Mouse (Mus musculus) kidney, embryonic 15.5 days (tissue): ENCODE data around the gene Snx27. TPM values are rescaled to one million over a fixed set of nuclear protein-coding genes. Genes with fewer than 3 reads are reported as not detected.

ENCODE experiments used
- ATAC-seq: fragments of 200-750 bp; cut with Nextera tagmentation; replicated peaks from 2 replicates; pipeline ENCODE4 v1.8.0; 2017; ENCODE audit warnings: moderate TSS enrichment; ENCODE audit not compliant: low FRiP score
- H3K27ac ChIP-seq: fragments of 300-500 bp; sonication (generic); 2 replicates; pipeline ENCODE4 v1.5.1; 2015; ENCODE audit warnings: mild to moderate bottlenecking, inconsistent platforms
- H3K27me3 ChIP-seq: fragments of 300-500 bp; sonication (generic); 2 replicates; pipeline ENCODE4 v1.6.1; 2015; ENCODE audit warnings: inconsistent platforms
- H3K36me3 ChIP-seq: fragments of 300-500 bp; sonication (generic); 2 replicates; pipeline ENCODE4 v1.6.1; 2015; ENCODE audit warnings: inconsistent platforms
- H3K4me1 ChIP-seq: fragments of 300-500 bp; sonication (generic); 2 replicates; pipeline ENCODE4 v1.6.1; 2015; ENCODE audit warnings: inconsistent platforms
- H3K4me2 ChIP-seq: fragments of 300-500 bp; sonication (generic); 2 replicates; pipeline ENCODE4 v1.6.1; 2015; ENCODE audit warnings: moderate library complexity, mild to moderate bottlenecking, inconsistent platforms
- H3K4me3 ChIP-seq: fragments of 300-500 bp; sonication (generic); replicated peaks from 2 replicates; pipeline ENCODE4 v1.5.1; 2015; ENCODE audit warnings: mild to moderate bottlenecking, inconsistent platforms
- H3K9ac ChIP-seq: fragments of 300-500 bp; sonication (generic); 2 replicates; pipeline ENCODE4 v1.6.1; 2015; ENCODE audit warnings: mild to moderate bottlenecking, inconsistent platforms
- H3K9me3 ChIP-seq: fragments of 300-500 bp; sonication (generic); replicated peaks from 2 replicates; pipeline ENCODE4 v1.6.1; 2016; ENCODE audit warnings: inconsistent platforms
- WGBS: fragments of 180-500 bp; shearing (Covaris S2); methylation state at CpG from one replicate; pipeline ENCODE4 v1.1.7; 2015; ENCODE audit warnings: mixed read lengths; 5-methylcytosine and 5-hydroxymethylcytosine counted together
- polyA plus RNA-seq: library from polyadenylated mRNA; unstranded; fragments of >200 nt; fragmentation: Nextera tagmentation; extraction: Ambion mirVana; gene quantifications from 2 replicates; pipeline ENCODE4 v1.2.1, GENCODE M21; 2015

Gene Snx27
- polyA plus RNA-seq, 1 experiment from 2014 or later = 47.2 TPM

- H3K4me1 ChIP-seq = 0 out of 2 replicates have a peak, but pooled peaks cover 8% of the 10 kb centered on the region
- WGBS = 92% methylated on average over 3 of the region's 3 CpGs
- ATAC-seq = no peak
- no peaks in the 10 kb centered on the region for H3K36me3 ChIP-seq
- no peaks in the 10 kb centered on the region for H3K9me3 ChIP-seq
- no peak overlapping the region for H3K9ac ChIP-seq
- no peaks in the 10 kb centered on the region for H3K27me3 ChIP-seq
- no peak overlapping the region for H3K4me2 ChIP-seq
- H3K27ac ChIP-seq = no peak overlapping the region
- no peak overlapping the region for H3K4me3 ChIP-seq
These were observed 27.1 kb upstream of the Snx27 start for GRCm38 (mm10) chr3:94609621-94610020.

DNA sequence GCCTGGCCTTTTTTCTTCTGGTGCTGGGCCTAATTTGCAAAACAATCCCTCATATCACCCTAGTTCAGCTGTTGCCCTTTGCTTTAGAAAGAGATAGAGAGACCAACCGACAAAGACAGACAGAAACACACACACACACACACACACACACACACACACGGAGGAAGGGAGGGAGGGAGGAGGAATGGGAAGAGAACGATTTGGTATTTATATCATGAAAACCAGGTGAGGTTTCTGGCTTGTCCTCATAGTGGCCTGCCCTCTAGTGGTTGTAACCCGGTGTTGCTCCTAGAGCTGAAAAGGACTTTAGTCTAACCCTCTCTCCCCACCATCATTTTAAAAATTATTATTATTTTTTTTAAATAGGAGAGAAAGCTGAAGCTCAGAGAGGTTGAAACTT lies 19.4 kb upstream of the Snx27 start:
- Histone ChIP-seq H3K9ac (no peak overlapping the region), H3K9me3 (no peaks in the 10 kb centered on the region), H3K36me3 (no peaks in the 10 kb centered on the region), H3K4me3 (no peak overlapping the region), H3K27me3 (no peaks in the 10 kb centered on the region), H3K27ac (no peak overlapping the region), H3K4me2 (no peak overlapping the region), H3K4me1 (no peaks in the 10 kb centered on the region)
- WGBS = 3% methylated on average over 4 of the region's 4 CpGs
- peak; percentile 22; the same call in 1 of the 2 replicates for ATAC-seq

DNA sequence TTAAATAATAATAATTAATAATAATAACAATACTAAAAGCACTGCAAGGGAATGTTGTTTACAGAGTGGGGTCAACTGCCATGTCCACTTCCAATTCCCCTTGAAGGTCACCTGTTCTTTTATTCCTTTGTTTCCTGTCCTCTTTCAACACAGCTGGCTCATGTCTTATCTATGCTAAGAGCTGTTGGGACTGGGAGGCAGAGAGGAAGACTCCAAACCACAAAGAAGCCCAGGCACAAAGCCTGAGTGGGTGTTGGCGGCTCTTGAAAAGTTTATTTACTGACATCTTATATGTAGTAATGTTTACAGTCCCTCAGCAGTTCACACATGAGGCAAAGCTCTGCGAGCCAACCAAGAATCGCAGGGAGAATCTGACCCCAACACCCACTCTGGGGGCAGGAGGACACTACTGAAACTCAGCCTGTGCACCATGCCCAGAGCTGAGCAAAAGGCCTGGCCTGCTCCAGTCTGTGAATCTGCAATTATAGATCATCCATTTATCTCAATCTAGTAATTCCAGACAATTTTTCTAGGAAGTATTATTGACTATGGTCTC lies 14.8 kb upstream of the Snx27 start:
- H3K9me3 ChIP-seq = no peaks in the 10 kb centered on the region; the same call in 1 of the 2 replicates
- H3K27me3 ChIP-seq = no peaks in the 10 kb centered on the region
- no peak for ATAC-seq
- H3K4me2 ChIP-seq = no peak overlapping the region
- no peak overlapping the region for H3K9ac ChIP-seq
- no peaks in the 10 kb centered on the region for H3K4me1 ChIP-seq
- H3K27ac ChIP-seq = no peak overlapping the region
- 58% methylated on average over 3 of the region's 3 CpGs for WGBS
- no peaks in the 10 kb centered on the region for H3K36me3 ChIP-seq
- no peak overlapping the region for H3K4me3 ChIP-seq

DNA sequence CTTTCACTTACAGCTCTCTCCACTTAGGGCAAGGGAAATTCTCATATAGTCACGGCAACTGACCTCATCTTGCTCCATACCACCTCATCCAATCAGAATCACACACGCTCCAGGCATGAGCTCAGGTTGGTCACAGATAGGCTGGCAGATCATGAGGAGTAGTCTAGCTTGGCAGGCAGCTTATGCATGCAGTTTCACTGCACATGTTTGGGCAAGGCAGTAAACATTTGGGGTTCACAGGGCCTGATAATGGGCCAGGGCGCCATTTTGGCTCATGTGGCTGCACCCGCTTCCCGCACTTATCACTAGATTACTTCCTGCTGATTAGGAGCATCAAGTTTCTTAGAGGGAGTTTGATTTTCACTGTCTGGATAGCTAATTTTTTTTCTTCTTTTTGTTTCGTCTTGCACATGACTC lies 13.4 kb upstream of the Snx27 start:
- Histone ChIP-seq H3K4me2 (no peak overlapping the region), H3K27me3 (no peaks in the 10 kb centered on the region), H3K4me1 (no peaks in the 10 kb centered on the region), H3K27ac (no peak overlapping the region), H3K36me3 (no peaks in the 10 kb centered on the region), H3K9me3 (no peaks in the 10 kb centered on the region; the same call in 1 of the 2 replicates), H3K9ac (no peak overlapping the region), H3K4me3 (no peak overlapping the region)
- 89% methylated on average over 6 of the region's 6 CpGs for WGBS
- ATAC-seq = no peak

DNA sequence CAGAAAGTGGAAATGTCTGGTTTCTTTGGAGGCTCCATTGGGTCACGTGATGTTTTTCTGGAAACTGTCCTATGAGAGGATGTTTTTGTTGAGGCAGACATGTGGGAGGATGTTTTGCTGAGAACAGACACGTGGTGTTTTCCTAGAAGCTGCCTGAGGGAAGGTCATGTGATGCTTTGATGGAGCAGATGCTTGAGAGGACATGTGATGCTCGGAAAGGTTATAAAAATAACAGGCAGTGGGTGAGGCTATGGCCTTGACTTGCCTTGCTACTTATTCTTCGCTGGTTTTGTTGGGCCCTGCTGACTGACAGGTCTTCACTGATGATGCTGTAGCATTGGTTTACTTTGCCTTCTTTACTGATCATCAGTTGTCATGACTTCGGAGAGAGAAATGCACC lies 8.6 kb upstream of the Snx27 start:
- H3K9me3 ChIP-seq = no peaks in the 10 kb centered on the region; the same call in 1 of the 2 replicates

GRCm38 (mm10) chr3:94587962-94588361 lies 5.4 kb upstream of the Snx27 start:
- no peak for ATAC-seq
- Histone ChIP-seq H3K4me1 (no peaks in the 10 kb centered on the region), H3K4me3 (no peak overlapping the region), H3K4me2 (no peak overlapping the region), H3K27me3 (no peaks in the 10 kb centered on the region), H3K9ac (no peak overlapping the region), H3K36me3 (no peaks in the 10 kb centered on the region), H3K27ac (no peak overlapping the region), H3K9me3 (no peaks in the 10 kb centered on the region)
- 44% methylated on average over 5 of the region's 5 CpGs for WGBS

More for the DNA sequence above, 8.6 kb upstream of the Snx27 start:
- no peak overlapping the region for H3K27ac ChIP-seq
- H3K4me3 ChIP-seq = no peak overlapping the region
- H3K9ac ChIP-seq = no peak overlapping the region
- ATAC-seq = no peak
- no peaks in the 10 kb centered on the region for H3K27me3 ChIP-seq
- H3K4me1 ChIP-seq = no peaks in the 10 kb centered on the region
- H3K4me2 ChIP-seq = no peak overlapping the region
- no peaks in the 10 kb centered on the region for H3K36me3 ChIP-seq
- WGBS = 73% methylated on average over 5 of the region's 5 CpGs

DNA sequence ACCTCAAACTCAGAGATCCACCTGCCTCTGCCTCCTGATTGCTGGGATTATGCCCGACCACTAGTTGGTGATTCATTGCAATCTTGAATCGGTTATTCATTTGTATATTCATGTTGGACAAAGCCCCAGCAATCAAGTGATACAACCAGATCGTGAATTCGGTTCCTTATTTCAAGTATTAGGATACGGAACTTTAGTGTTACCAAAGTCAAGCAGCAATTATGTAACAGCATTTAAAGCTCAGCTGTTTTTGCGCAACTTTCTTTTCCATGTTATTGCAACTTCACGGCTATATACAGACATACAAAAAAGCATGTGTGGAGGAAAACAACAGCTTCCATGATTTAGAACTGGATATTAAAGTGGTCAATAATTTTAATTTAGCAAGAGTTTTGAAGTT lies 428 bp upstream of the Snx27 start:
- Histone ChIP-seq H3K9me3 (no peaks in the 10 kb centered on the region), H3K4me2 (no peak overlapping the region), H3K27ac (no peak overlapping the region), H3K4me3 (peak overlapping the region; percentile 86), H3K27me3 (no peaks in the 10 kb centered on the region), H3K9ac (no peak overlapping the region), H3K36me3 (no peaks in the 10 kb centered on the region), H3K4me1 (peaks cover 24% of the 10 kb centered on the region)
- no peak for ATAC-seq
- 76% methylated on average over 7 of the region's 7 CpGs for whole genome bisulfite sequencing

- Histone ChIP-seq H3K27ac (peak overlapping the region; percentile 81), H3K36me3 (no peaks in the 10 kb centered on the region), H3K4me3 (peak overlapping the region; percentile 86), H3K9ac (peak overlapping the region; percentile 82), H3K4me2 (peak overlapping the region; percentile 78), H3K9me3 (no peaks in the 10 kb centered on the region), H3K27me3 (no peaks in the 10 kb centered on the region), H3K4me1 (peaks cover 27% of the 10 kb centered on the region)
- peak; percentile 77 for ATAC-seq
- under 1% methylated on average over 48 of the region's 48 CpGs for WGBS
These were observed 592 bp downstream of the Snx27 start for GRCm38 (mm10) chr3:94581793-94582455.

DNA sequence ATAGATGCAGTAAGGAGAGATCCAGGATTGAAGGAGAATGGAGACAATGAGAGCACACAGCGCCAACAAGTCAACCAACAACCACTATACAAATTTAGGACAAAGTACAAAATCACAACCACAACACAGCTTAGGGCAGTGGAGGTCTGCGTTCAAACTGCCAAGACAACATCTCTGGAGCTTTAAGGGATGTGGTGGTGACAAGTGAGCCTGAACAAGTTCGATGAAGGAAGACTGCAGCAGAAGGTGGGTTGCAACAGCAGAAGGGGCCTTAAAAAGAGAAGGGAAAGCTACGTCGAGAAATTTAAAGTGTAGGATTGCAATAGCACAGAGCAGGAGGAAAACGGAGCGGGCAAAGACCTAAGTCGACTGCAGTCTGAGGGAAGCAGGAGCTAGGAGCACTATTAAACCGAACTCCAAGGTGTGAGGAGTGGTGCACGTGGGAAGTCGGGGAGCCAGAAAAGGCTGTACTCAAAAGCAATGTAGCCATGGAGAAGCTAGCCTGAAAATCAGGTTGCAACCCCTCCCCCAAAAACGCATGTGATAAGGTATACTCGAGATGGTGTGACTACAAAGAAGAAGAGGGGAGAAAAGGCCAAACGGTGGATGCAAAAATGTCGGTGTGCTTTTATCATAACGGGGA lies 1.3 kb downstream of the Snx27 start:
- WGBS = 4% methylated on average over 16 of the region's 16 CpGs
- Histone ChIP-seq H3K9ac (peak overlapping the region; percentile 82), H3K9me3 (no peaks in the 10 kb centered on the region), H3K4me3 (peak overlapping the region; percentile 86), H3K27ac (peak overlapping the region; percentile 81), H3K36me3 (no peaks in the 10 kb centered on the region), H3K27me3 (no peaks in the 10 kb centered on the region), H3K4me1 (peaks cover 27% of the 10 kb centered on the region), H3K4me2 (peak overlapping the region; percentile 78)
- ATAC-seq = no peak

DNA sequence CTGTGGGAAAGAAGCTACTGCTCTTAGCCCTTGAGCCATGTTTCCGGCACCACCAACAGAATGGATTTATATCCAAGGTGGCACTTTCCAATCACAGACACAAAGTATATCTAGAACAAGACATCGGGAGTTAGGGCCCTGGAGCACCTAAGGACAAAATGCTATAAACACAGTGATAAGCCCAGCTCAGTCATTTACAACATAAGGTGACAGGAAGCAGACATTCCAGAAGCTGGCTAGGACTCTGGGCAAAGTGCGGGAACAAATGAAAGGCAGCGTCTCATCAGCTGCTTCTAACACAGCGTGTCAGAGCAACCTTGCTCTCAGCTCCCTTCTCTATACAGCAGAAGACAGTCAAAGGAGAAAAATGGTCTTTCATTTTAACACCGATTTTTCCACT lies 8.0 kb downstream of the Snx27 start:
- Histone ChIP-seq H3K9ac (no peak overlapping the region), H3K36me3 (no peaks in the 10 kb centered on the region), H3K4me3 (no peak overlapping the region), H3K4me2 (no peak overlapping the region), H3K4me1 (peaks cover 17% of the 10 kb centered on the region), H3K27me3 (no peaks in the 10 kb centered on the region), H3K9me3 (no peaks in the 10 kb centered on the region), H3K27ac (no peak overlapping the region)
- no peak for ATAC-seq
- 80% methylated on average over 6 of the region's 6 CpGs for WGBS

- no peak overlapping the region for H3K9ac ChIP-seq
- H3K4me3 ChIP-seq = no peak overlapping the region
- H3K9me3 ChIP-seq = no peaks in the 10 kb centered on the region
- no peak overlapping the region for H3K4me2 ChIP-seq
- 38% methylated on average over 2 of the region's 2 CpGs for whole genome bisulfite sequencing
- no peaks in the 10 kb centered on the region for H3K36me3 ChIP-seq
- peaks cover 13% of the 10 kb centered on the region for H3K4me1 ChIP-seq
- no peak overlapping the region for H3K27ac ChIP-seq
- no peaks in the 10 kb centered on the region for H3K27me3 ChIP-seq
- no peak for ATAC-seq
These were observed 15.3 kb downstream of the Snx27 start for GRCm38 (mm10) chr3:94567242-94567641.

DNA sequence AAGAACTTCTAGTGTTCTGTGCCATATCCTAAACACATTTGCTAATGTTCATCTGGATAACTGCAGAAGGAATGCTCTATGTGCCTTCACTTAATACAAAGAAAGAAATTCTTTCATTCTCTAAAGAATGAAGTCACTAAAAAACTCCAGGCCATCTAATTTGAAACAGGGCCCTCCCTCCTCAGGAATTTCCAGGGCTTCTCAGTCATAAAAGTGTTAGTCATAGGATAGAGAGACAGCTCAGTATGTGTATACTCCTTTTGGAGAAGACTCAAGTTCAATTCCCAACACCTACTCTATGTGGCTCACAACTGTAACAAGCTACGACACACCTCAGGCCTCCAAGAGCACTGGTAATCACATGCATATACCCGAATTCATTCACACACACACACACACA lies 17.0 kb downstream of the Snx27 start:
- WGBS = 75% methylated on average over 2 of the region's 2 CpGs
- Histone ChIP-seq H3K4me1 (peaks cover 13% of the 10 kb centered on the region), H3K27ac (no peak overlapping the region), H3K36me3 (peaks cover 8% of the 10 kb centered on the region), H3K4me3 (no peak overlapping the region), H3K27me3 (no peaks in the 10 kb centered on the region), H3K9ac (no peak overlapping the region), H3K9me3 (no peaks in the 10 kb centered on the region), H3K4me2 (no peak overlapping the region)
- ATAC-seq = no peak
